Mouse (Mus musculus) limb, embryonic 13.5 days (tissue): Measurements from ENCODE around the gene Aicda. TPM values are rescaled to one million over a fixed set of nuclear protein-coding genes. Genes with fewer than 3 reads are reported as not detected.

ENCODE experiments used
- ATAC-seq: fragments of 200-750 bp; cut with Nextera tagmentation; 2 replicates; pipeline ENCODE4 v1.8.0; 2017; ENCODE audit warnings: low read depth, moderate number of reproducible peaks, moderate TSS enrichment; ENCODE audit not compliant: low FRiP score
- H3K27ac ChIP-seq: fragments of 300-500 bp; sonication (generic); 2 replicates; pipeline ENCODE4 v1.5.1; 2015; ENCODE audit warnings: inconsistent platforms, mild to moderate bottlenecking, moderate library complexity
- H3K27me3 ChIP-seq: fragments of 300-500 bp; sonication (generic); 2 replicates; pipeline ENCODE4 v1.6.1; 2015; ENCODE audit warnings: mild to moderate bottlenecking, inconsistent platforms
- H3K36me3 ChIP-seq: fragments of 300-500 bp; sonication (generic); 2 replicates; pipeline ENCODE4 v1.6.1; 2015; ENCODE audit warnings: inconsistent platforms, mild to moderate bottlenecking, moderate library complexity
- H3K4me1 ChIP-seq: fragments of 300-500 bp; sonication (generic); 2 replicates; pipeline ENCODE4 v1.6.1; 2015; ENCODE audit warnings: inconsistent platforms
- H3K4me2 ChIP-seq: fragments of 300-500 bp; sonication (generic); replicated peaks from 2 replicates; pipeline ENCODE4 v1.6.1; 2015; ENCODE audit warnings: inconsistent platforms, mild to moderate bottlenecking, moderate library complexity
- H3K4me3 ChIP-seq: fragments of 300-500 bp; sonication (generic); 2 replicates; pipeline ENCODE4 v1.5.1; 2015; ENCODE audit warnings: moderate library complexity, mild to moderate bottlenecking, inconsistent platforms
- H3K9ac ChIP-seq: fragments of 300-500 bp; sonication (generic); 2 replicates; pipeline ENCODE4 v1.6.1; 2015; ENCODE audit warnings: mild to moderate bottlenecking, inconsistent platforms
- H3K9me3 ChIP-seq: fragments of 300-500 bp; sonication (generic); 2 replicates; pipeline ENCODE4 v1.6.1; 2016; ENCODE audit warnings: inconsistent platforms
- WGBS: fragments of 180-500 bp; shearing (Covaris S2); methylation state at CpG from one replicate; pipeline ENCODE4 v1.1.7; 2015; 5-methylcytosine and 5-hydroxymethylcytosine counted together
- polyA plus RNA-seq: library from polyadenylated mRNA; unstranded; fragments of >200 nt; fragmentation: Nextera tagmentation; extraction: Ambion mirVana; gene quantifications from 2 replicates; pipeline ENCODE4 v1.2.1, GENCODE M21; 2015

Gene Aicda
- polyA plus RNA-seq, 1 experiment from 2014 or later = 0.43 TPM

DNA sequence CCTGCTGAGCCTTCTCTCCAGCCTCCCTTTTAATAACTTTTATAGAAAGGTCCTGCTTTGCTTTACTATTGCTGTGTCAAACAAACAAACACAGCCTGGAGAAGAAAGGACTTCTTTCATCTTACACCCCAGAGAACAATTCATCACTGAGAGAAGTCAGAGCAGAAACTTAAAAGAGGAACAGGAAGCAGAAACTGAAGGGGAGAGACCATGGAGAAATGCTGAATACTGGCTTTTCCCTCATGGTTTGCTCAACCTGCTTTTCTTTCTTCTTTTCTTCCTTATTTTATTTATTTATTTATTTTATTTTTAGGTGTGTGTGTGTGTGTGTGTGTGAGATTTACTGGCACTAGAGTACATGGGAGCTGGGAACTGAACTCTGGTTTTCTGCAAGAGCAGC is 50.7 kb downstream of the Aicda start:
- ATAC-seq = no peak
- Histone ChIP-seq H3K36me3 (no peaks in the 10 kb centered on the region), H3K4me2 (no peak overlapping the region), H3K9me3 (no peaks in the 10 kb centered on the region), H3K27ac (no peak overlapping the region), H3K27me3 (no peaks in the 10 kb centered on the region; the same call in 1 of the 2 replicates), H3K9ac (no peak overlapping the region), H3K4me3 (no peak overlapping the region), H3K4me1 (no peaks in the 10 kb centered on the region)

- WGBS = 89% methylated on average over 8 of the region's 8 CpGs
- peaks cover 3% of the 10 kb centered on the region; the same call in 1 of the 2 replicates for H3K27me3 ChIP-seq
- no peaks in the 10 kb centered on the region for H3K36me3 ChIP-seq
- ATAC-seq = no peak
- no peak overlapping the region for H3K9ac ChIP-seq
- H3K4me2 ChIP-seq = no peak overlapping the region
- H3K27ac ChIP-seq = no peak overlapping the region
- H3K4me3 ChIP-seq = no peak overlapping the region
- H3K9me3 ChIP-seq = no peaks in the 10 kb centered on the region
- no peaks in the 10 kb centered on the region for H3K4me1 ChIP-seq
Measured at GRCm38 (mm10) chr6:122605483-122605882, 51.9 kb downstream of the Aicda start.

DNA sequence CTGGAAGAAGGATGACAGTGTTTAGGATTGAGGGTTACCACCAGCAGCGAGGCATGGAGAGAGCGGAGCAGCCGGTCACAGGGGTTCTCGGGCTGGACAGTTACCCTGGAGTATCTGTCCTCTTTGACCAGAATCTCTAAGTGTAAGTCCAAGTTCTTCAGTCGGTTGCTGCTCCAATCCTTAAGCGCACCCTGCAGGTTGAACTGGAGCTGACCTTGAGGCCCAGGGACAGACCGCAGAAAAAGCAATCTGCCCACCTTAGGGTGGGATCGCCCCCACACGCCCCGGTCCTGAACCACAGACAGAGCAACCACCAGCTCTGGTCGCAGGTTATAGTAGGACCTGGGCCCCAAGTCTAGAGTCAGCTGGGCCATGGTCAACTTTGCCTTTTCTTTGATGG is 53.1 kb downstream of the Aicda start:
- Histone ChIP-seq H3K9me3 (no peaks in the 10 kb centered on the region), H3K27me3 (peaks cover 3% of the 10 kb centered on the region; the same call in 1 of the 2 replicates), H3K27ac (no peak overlapping the region), H3K36me3 (no peaks in the 10 kb centered on the region), H3K4me1 (no peaks in the 10 kb centered on the region), H3K4me3 (no peak overlapping the region), H3K9ac (no peak overlapping the region), H3K4me2 (no peak overlapping the region)
- ATAC-seq = no peak
- WGBS = 94% methylated on average over 11 of the region's 11 CpGs

- Histone ChIP-seq H3K4me2 (no peak overlapping the region), H3K4me1 (no peaks in the 10 kb centered on the region), H3K4me3 (no peak overlapping the region), H3K27me3 (peaks cover 3% of the 10 kb centered on the region; the same call in 1 of the 2 replicates), H3K27ac (no peak overlapping the region), H3K36me3 (no peaks in the 10 kb centered on the region), H3K9ac (no peak overlapping the region), H3K9me3 (no peaks in the 10 kb centered on the region)
- WGBS = 90% methylated on average over 12 of the region's 12 CpGs
- no peak for ATAC-seq
Measured at GRCm38 (mm10) chr6:122607700-122608099, 54.1 kb downstream of the Aicda start.

GRCm38 (mm10) chr6:122608434-122609376 is 55.1 kb downstream of the Aicda start:
- Histone ChIP-seq H3K4me3 (no peak overlapping the region), H3K27me3 (peaks cover 3% of the 10 kb centered on the region; the same call in 1 of the 2 replicates), H3K9ac (no peak overlapping the region), H3K9me3 (no peaks in the 10 kb centered on the region), H3K27ac (no peak overlapping the region), H3K4me1 (no peaks in the 10 kb centered on the region), H3K4me2 (no peak overlapping the region), H3K36me3 (no peaks in the 10 kb centered on the region)
- WGBS = 77% methylated on average over 10 of the region's 10 CpGs
- ATAC-seq = no peak

- Histone ChIP-seq H3K9ac (no peak overlapping the region), H3K9me3 (no peaks in the 10 kb centered on the region), H3K4me1 (no peaks in the 10 kb centered on the region), H3K27ac (no peak overlapping the region), H3K4me2 (no peak overlapping the region), H3K36me3 (no peaks in the 10 kb centered on the region), H3K4me3 (no peak overlapping the region), H3K27me3 (peaks cover 3% of the 10 kb centered on the region; the same call in 1 of the 2 replicates)
- WGBS = 70% methylated on average over 9 of the region's 9 CpGs
- ATAC-seq = no peak
Measured at GRCm38 (mm10) chr6:122609377-122609728, 55.8 kb downstream of the Aicda start.

DNA sequence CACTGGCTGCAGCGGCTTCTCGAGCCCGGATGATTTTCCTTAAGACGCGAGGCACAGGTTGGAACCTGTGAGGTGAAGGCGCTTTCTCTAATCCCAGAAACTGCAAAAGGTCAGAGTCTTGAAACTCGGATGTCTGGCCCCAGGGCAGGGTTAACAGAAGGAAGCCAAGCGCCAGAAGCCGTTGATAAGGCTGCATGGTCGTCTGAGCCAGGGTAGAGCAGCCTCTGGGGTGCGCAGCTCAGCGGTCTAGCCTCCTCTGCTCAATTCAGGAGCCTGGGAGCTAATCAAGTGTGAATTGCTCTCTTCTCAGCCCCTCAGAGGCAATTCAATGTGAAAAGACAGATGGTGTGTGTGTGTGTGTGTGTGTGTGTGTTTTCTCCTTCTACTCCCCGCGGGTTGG is 56.2 kb downstream of the Aicda start, which contains the start of gene Gdf3:
Gene Gdf3 (minus strand): TSS at position 317 of the 400 bp plus-strand sequence.
- no peak within 1 kb of the TSS for H3K4me3 ChIP-seq
- H3K27ac ChIP-seq = no peak within 1 kb of the TSS
- no peak within 1 kb of the TSS for H3K4me2 ChIP-seq
- no peaks in the 10 kb centered on the region for H3K36me3 ChIP-seq
- peaks cover 3% of the 10 kb centered on the region; the same call in 1 of the 2 replicates for H3K27me3 ChIP-seq
- no peaks in the 10 kb centered on the region for H3K9me3 ChIP-seq
- ATAC-seq = no peak
- 58% methylated on average over 14 of the region's 14 CpGs for whole genome bisulfite sequencing
- H3K9ac ChIP-seq = no peak within 1 kb of the TSS
- H3K4me1 ChIP-seq = no peaks in the 10 kb centered on the region

DNA sequence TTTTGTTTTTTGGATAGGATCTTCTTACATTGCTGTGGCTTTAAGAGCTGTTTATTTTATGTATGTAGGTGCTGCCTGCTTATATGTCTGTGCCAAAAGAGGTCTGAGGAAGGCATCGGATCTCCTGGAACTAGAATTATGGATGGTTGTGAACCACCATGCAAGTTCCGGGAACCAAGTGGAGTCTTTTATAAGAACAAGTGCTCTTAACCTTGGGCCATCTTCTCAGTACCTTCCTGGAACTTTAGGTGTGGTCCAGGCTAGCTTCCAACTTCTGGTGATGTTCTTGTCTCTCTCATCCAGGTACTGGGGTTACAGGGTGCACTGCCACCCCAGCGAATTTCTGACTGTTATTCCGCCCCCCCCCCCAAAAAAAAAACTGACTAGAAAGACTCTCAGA is 58.8 kb downstream of the Aicda start:
- no peak for ATAC-seq
- no peak overlapping the region for H3K4me3 ChIP-seq
- no peaks in the 10 kb centered on the region for H3K4me1 ChIP-seq
- no peak overlapping the region for H3K9ac ChIP-seq
- no peak overlapping the region for H3K27ac ChIP-seq
- H3K9me3 ChIP-seq = no peaks in the 10 kb centered on the region
- H3K4me2 ChIP-seq = no peak overlapping the region
- no peaks in the 10 kb centered on the region for H3K36me3 ChIP-seq
- H3K27me3 ChIP-seq = peaks cover 3% of the 10 kb centered on the region; the same call in 1 of the 2 replicates
- WGBS = 71% methylated on average over 4 of the region's 4 CpGs

Other genes starting within 250 kb of the Aicda start
- gene M6pr, start 245.1 kb upstream of the Aicda start, polyA plus RNA-seq = 77.6 and 79.1 TPM in 2 replicates
- 26.1 and 28.4 TPM in 2 replicates for gene Phc1, start 213.2 kb upstream of the Aicda start, polyA plus RNA-seq
- 36.1 and 38.8 TPM in 2 replicates for gene Rimklb, start 55.0 kb upstream of the Aicda start, polyA plus RNA-seq
- gene Mfap5, start 48.0 kb upstream of the Aicda start, polyA plus RNA-seq = 6.6 and 6.8 TPM in 2 replicates
- 2.4 and 3.7 TPM in 2 replicates for gene Apobec1, start 48.6 kb downstream of the Aicda start, polyA plus RNA-seq
- gene Gdf3, start 56.3 kb downstream of the Aicda start, polyA plus RNA-seq = 0.13 and 0.14 TPM in 2 replicates
- not detected in 2 replicates for gene Dppa3, start 72.6 kb downstream of the Aicda start, polyA plus RNA-seq
- 0.25 and 0.37 TPM in 2 replicates for gene Nanog, start 153.7 kb downstream of the Aicda start, polyA plus RNA-seq
- 72.7 and 83.0 TPM in 2 replicates for gene Slc2a3, start 247.8 kb downstream of the Aicda start, polyA plus RNA-seq